Mouse (Mus musculus): ENCODE results near the gene Slc9a9.

GRCm38 (mm10) chr9:94621902-94622301 is 47.8 kb upstream of the Slc9a9 start:
- TF ChIP-seq CTCF (IDR thresholded peaks at IDR 0.05; ENCODE audit: borderline replicate concordance, insufficient read depth, low read depth, low read length) (no peak), POLR2A (IDR thresholded peaks at IDR 0.05; ENCODE audit: borderline replicate concordance, insufficient read depth, low read length) (no peak)

Measured in cerebellum, adult 2 months (tissue).